Mouse (Mus musculus) hindbrain, embryonic 11.5 days (tissue): ENCODE measurements around the gene Efemp1. TPM values are rescaled to one million over a fixed set of nuclear protein-coding genes. Genes with fewer than 3 reads are reported as not detected.
A peak's percentile ranks its signal among the peaks of the same experiment; 100 is the strongest.

Experiments used
- ATAC-seq: fragments of 200-750 bp; cut with Nextera tagmentation; 2 replicates; pipeline ENCODE4 v1.8.0; 2017; ENCODE audit warnings: mild to moderate bottlenecking, moderate TSS enrichment, moderate library complexity; ENCODE audit not compliant: low FRiP score
- DNase-seq: peaks from one replicate; pipeline ENCODE4 v3.0.0-alpha.2; 2015; ENCODE audit warnings: low spot score
- H3K27ac ChIP-seq: fragments of 300-500 bp; sonication (generic); 2 replicates; pipeline ENCODE4 v1.5.1; 2014; ENCODE audit warnings: mild to moderate bottlenecking, low read depth, low read length
- H3K27me3 ChIP-seq: fragments of 300-500 bp; sonication (generic); 2 replicates; pipeline ENCODE4 v1.6.1; 2014; ENCODE audit warnings: mild to moderate bottlenecking, low read length, moderate library complexity, mixed read lengths; ENCODE audit not compliant: control insufficient read depth, insufficient read depth
- H3K36me3 ChIP-seq: fragments of 300-500 bp; sonication (generic); 2 replicates; pipeline ENCODE4 v1.6.1; 2014; ENCODE audit warnings: mild to moderate bottlenecking, low read length, moderate library complexity, mixed read lengths; ENCODE audit not compliant: control insufficient read depth, insufficient read depth
- H3K4me1 ChIP-seq: fragments of 300-500 bp; sonication (generic); replicated peaks from 2 replicates; pipeline ENCODE4 v1.6.1; 2014; ENCODE audit warnings: low read length, mixed read lengths; ENCODE audit not compliant: control insufficient read depth, insufficient read depth
- H3K4me2 ChIP-seq: fragments of 300-500 bp; sonication (generic); replicated peaks from 2 replicates; pipeline ENCODE4 v1.6.1; 2014; ENCODE audit warnings: mild to moderate bottlenecking, low read depth, low read length
- H3K4me3 ChIP-seq: fragments of 300-500 bp; sonication (generic); 2 replicates; pipeline ENCODE4 v1.5.1; 2014; ENCODE audit warnings: low read depth, low read length
- H3K9ac ChIP-seq: fragments of 300-500 bp; sonication (generic); 2 replicates; pipeline ENCODE4 v1.6.1; 2014; ENCODE audit warnings: low read depth, low read length
- H3K9me3 ChIP-seq: fragments of 300-500 bp; sonication (generic); 2 replicates; pipeline ENCODE4 v1.6.1; 2016; ENCODE audit warnings: low read length; ENCODE audit not compliant: control insufficient read depth
- WGBS: fragments of 180-500 bp; shearing (Covaris S2); extraction: QIAGEN DNeasy Blood & Tissue Kit; methylation state at CpG from one replicate; pipeline ENCODE4 v1.1.7; 2014; 5-methylcytosine and 5-hydroxymethylcytosine counted together
- polyA plus RNA-seq: library from polyadenylated mRNA; unstranded; fragments of >200 nt; fragmentation: Nextera tagmentation; extraction: Ambion mirVana; gene quantifications from 2 replicates; pipeline ENCODE4 v1.2.1, GENCODE M21; 2014

The Efemp1 gene
- polyA plus RNA-seq, 1 experiment from 2014 or later, result 18.2 TPM

DNA sequence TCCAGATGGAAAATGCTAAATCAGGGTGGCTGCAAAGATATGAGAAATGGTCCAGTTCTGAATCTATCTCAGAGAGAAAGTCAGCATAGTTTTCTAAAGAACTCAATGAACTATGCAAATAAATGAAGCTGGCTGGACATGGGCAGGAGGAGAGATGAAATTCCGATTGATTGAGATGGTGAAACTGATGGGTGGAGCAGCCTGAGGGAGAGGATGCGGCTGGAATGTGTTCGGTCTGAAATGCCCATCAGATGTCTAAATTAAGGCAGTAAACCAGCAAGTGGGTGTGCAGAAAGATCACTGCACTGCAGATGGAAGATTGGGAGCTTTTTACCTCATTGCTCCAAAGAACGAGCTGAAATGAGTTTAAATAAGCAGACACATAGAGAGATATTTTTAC, 1.4 kb upstream of the Efemp1 start:
- no peak overlapping the region for H3K27ac ChIP-seq
- no peaks in the 10 kb centered on the region for H3K4me1 ChIP-seq
- no peaks in the 10 kb centered on the region for H3K9me3 ChIP-seq
- no peaks in the 10 kb centered on the region for H3K36me3 ChIP-seq
- ATAC-seq (no peak), DNase-seq (no peak)
- no peak overlapping the region for H3K9ac ChIP-seq
- no peak overlapping the region for H3K4me2 ChIP-seq
- no peak overlapping the region for H3K4me3 ChIP-seq
- peaks cover 3% of the 10 kb centered on the region; the same call in 1 of the 2 replicates for H3K27me3 ChIP-seq
- 84% methylated on average over 4 of the region's 4 CpGs for WGBS

DNA sequence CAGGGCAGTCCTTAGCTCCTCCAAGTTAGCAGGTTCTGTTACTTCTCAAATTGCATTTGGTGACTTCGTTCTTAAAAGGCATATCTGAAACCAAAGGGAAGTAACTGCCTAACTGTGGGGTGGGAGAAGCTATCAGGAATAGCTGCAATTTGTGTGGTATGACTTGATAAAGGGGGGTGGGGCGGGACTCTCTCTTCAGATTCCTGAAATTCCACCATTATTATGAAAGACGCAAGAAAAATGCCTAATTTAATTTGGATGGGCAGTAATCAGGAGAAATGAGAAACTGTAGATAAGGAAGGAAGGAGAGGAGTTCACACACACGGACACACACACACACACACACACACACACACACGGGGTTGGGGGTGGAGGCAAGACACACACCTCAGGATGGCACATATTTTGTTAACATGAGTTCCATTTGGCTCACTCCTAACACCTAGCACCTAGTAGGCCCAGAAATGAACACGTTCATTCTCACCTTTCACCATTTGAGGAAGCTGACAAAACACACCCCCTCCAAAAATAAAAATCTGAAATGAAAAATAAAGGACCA, 564 bp upstream of the Efemp1 start:
- no peaks in the 10 kb centered on the region for H3K4me1 ChIP-seq
- H3K27me3 ChIP-seq, result peaks cover 3% of the 10 kb centered on the region; the same call in 1 of the 2 replicates
- H3K27ac ChIP-seq, result no peak overlapping the region
- WGBS, result 33% methylated on average over 6 of the region's 6 CpGs
- ATAC-seq (no peak), DNase-seq (peak; percentile 3)
- H3K4me2 ChIP-seq, result peak overlapping the region; percentile 53; the same call in 1 of the 2 replicates
- H3K36me3 ChIP-seq, result no peaks in the 10 kb centered on the region
- H3K9ac ChIP-seq, result no peak overlapping the region
- H3K4me3 ChIP-seq, result no peak overlapping the region; the same call in 1 of the 2 replicates
- H3K9me3 ChIP-seq, result no peaks in the 10 kb centered on the region

DNA sequence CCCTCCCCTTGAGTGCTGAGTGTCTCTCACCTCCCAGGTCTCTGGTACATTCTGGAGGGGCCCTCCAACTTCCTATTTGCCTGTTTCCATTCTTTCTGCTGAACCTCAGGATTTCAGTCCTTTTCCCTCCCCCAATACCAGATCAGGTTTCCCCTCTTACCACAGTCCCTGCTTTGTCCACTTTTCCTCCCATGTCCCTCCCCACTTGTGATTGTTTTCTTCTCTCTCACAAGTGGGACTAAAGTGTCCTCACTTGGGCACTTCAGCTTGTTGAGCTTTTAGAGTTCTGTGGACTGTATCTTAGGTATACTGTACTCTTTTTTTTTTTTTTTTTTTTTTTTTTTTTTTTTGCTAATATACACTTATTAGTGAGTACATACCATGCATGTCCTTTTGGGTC, 6.1 kb downstream of the Efemp1 start:
- Histone ChIP-seq H3K9me3 (no peaks in the 10 kb centered on the region), H3K36me3 (no peaks in the 10 kb centered on the region), H3K27me3 (no peaks in the 10 kb centered on the region), H3K4me1 (no peaks in the 10 kb centered on the region), H3K27ac (no peak overlapping the region), H3K4me3 (no peak overlapping the region), H3K4me2 (no peak overlapping the region), H3K9ac (no peak overlapping the region)
- DNase-seq, result no peak
- ATAC-seq, result no peak

DNA sequence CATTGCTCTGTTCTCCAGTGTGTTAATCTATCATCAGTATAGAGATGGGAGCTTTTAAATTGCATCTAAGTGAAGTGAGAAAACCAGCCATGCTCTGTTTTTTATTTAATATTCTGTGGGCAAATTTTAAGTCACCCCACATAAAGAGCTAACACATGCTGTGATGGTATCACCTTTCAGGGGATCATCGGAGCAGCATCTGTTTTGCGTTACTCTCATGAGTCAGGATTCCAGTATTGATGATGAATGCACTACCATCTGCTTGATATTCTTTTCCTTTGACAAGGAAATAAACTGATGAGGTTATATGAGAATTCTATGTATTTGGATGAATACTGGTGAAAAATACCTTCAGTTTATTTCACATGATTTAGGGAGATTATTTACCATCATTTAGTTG, 16.1 kb downstream of the Efemp1 start:
- ATAC-seq, result no peak
- no peak overlapping the region for H3K4me3 ChIP-seq
- H3K9me3 ChIP-seq, result no peaks in the 10 kb centered on the region
- 64% methylated on average over 2 of the region's 2 CpGs for WGBS
- DNase-seq, result peak; percentile 29
- H3K27ac ChIP-seq, result no peak overlapping the region
- no peaks in the 10 kb centered on the region for H3K4me1 ChIP-seq
- no peaks in the 10 kb centered on the region for H3K27me3 ChIP-seq
- H3K36me3 ChIP-seq, result no peaks in the 10 kb centered on the region
- H3K4me2 ChIP-seq, result no peak overlapping the region
- no peak overlapping the region for H3K9ac ChIP-seq

DNA sequence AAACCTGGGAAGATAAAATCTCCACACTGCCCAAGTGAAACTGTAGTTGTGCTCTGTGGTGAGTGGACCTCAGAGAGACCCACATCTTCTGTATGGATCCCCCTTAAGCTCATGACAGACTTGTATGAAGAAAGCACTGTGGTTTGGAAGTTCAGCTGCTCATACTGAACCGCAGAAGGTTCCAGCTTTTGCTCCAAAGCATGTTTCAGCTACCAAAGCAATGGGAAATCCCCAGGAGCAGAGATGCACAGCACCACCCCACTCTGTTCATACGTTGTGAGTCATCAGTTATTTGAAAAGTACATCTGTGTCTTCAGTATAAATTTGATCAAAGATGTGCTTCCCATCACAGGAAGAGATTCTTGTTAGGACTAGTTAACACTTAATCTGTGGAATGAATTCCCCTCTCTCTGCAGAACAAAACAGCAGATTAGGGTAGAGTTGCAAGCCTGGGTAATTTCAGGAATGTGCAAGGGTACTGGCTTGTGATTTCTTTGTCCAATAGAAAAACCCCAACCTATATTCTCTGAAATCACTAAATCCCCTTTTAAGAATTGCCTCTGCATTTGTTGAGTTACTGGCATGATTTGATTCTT, 28.5 kb downstream of the Efemp1 start:
- ATAC-seq (no peak), DNase-seq (no peak)
- Histone ChIP-seq H3K4me3 (no peak overlapping the region), H3K4me1 (no peaks in the 10 kb centered on the region), H3K4me2 (no peak overlapping the region), H3K9me3 (no peaks in the 10 kb centered on the region), H3K36me3 (no peaks in the 10 kb centered on the region), H3K27ac (no peak overlapping the region), H3K9ac (no peak overlapping the region), H3K27me3 (no peaks in the 10 kb centered on the region)
- WGBS, result 64% methylated on average over 2 of the region's 2 CpGs

DNA sequence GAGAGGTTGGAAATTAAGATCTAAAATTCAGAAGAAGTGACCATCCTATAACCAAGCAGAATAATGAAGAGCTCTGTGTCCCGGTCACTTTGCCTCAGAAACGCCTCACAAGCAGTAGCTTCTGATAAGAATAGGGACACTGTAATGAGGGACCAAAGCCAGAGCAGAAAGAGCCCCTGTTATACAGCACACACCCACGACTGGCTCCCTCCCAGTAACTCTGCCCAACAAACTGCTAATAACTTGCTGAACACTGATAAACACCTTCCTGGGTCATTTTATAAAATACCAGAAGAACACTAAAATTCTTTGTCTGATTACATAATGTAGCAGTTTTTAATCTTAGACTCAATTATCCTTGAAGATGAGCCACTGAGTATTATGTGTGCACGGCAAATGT, 30.1 kb downstream of the Efemp1 start:
- no peak overlapping the region for H3K27ac ChIP-seq
- H3K4me3 ChIP-seq, result no peak overlapping the region
- H3K9ac ChIP-seq, result no peak overlapping the region
- no peaks in the 10 kb centered on the region for H3K27me3 ChIP-seq
- DNase-seq, result no peak
- H3K4me2 ChIP-seq, result no peak overlapping the region
- WGBS, result 73% methylated on average over 4 of the region's 4 CpGs
- H3K9me3 ChIP-seq, result no peaks in the 10 kb centered on the region
- ATAC-seq, result no peak
- H3K4me1 ChIP-seq, result no peaks in the 10 kb centered on the region
- no peaks in the 10 kb centered on the region for H3K36me3 ChIP-seq

DNA sequence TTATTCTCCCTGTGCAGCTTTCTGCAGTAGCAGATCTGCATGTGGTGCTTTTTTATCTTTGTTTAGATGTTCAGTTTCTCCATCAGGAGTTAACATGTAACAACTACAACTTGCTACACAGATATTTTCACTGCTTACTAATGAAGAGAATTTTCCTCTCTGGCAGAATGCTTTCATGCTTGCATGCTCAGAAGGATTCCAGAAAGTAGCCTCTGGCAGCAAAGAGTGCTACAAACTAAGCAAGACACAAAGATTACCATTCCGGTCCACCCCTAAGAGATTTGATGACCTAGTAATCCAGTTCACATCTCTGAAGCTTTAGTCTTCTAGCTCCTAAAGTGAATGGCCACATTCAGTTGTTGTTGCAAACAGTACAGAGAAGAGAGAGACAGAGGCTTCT, 36.5 kb downstream of the Efemp1 start:
- no peaks in the 10 kb centered on the region for H3K9me3 ChIP-seq
- H3K4me3 ChIP-seq, result no peak overlapping the region
- WGBS, result 84% methylated on average over 1 of the region's 1 CpGs
- no peaks in the 10 kb centered on the region for H3K4me1 ChIP-seq
- H3K4me2 ChIP-seq, result no peak overlapping the region
- H3K36me3 ChIP-seq, result no peaks in the 10 kb centered on the region
- DNase-seq (no peak), ATAC-seq (no peak)
- H3K27ac ChIP-seq, result no peak overlapping the region
- no peaks in the 10 kb centered on the region for H3K27me3 ChIP-seq
- no peak overlapping the region for H3K9ac ChIP-seq

DNA sequence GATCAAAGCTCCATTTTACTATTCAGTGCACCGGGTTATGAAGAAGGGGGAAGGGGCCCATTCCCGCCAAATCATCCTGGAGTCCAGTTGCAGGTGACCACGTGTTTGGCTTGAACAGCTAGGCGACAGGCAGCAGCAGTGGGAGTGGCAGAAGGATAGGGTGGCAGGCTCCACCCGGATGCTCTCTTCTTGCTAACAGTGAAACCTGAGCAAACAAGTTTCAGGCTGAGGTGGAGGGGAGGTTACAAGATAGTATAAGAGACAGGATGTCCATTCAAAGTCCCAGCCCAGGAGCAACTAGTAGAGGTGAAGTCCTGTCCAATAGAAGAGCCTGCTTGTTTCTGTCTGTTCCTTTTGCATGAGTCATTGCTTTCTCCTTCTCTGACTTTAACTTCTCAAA, 38.5 kb downstream of the Efemp1 start:
- Histone ChIP-seq H3K9ac (no peak overlapping the region), H3K4me1 (no peaks in the 10 kb centered on the region), H3K27ac (no peak overlapping the region), H3K36me3 (no peaks in the 10 kb centered on the region), H3K27me3 (no peaks in the 10 kb centered on the region), H3K4me3 (no peak overlapping the region), H3K9me3 (no peaks in the 10 kb centered on the region), H3K4me2 (no peak overlapping the region)
- WGBS, result 56% methylated on average over 5 of the region's 5 CpGs
- ATAC-seq (no peak), DNase-seq (no peak)

DNA sequence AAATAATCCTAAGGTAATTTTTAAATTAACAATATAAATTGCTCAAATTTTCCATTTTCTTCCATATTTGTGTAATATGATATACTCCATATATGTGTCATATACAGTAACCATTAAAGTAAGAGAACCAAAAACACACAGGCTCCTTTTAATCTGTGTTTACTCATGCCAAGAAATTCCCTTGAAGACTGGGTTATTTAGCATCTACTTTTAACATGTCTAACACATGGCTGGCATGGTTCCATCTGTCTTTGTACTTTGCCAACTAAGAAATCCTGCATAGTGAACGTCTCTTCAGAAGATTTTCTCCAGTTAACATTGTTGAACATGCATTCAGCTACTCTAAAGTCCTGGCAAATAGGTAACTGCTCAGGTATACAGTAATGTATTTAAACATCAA, 46.4 kb downstream of the Efemp1 start:
- Histone ChIP-seq H3K9me3 (no peaks in the 10 kb centered on the region), H3K27me3 (no peaks in the 10 kb centered on the region), H3K9ac (no peak overlapping the region), H3K27ac (no peak overlapping the region), H3K4me3 (no peak overlapping the region), H3K36me3 (no peaks in the 10 kb centered on the region), H3K4me1 (no peaks in the 10 kb centered on the region), H3K4me2 (no peak overlapping the region)
- DNase-seq, result no peak
- WGBS, result 83% methylated on average over 1 of the region's 1 CpGs
- ATAC-seq, result no peak
